Mouse (Mus musculus) layer of hippocampus, postnatal 10 days (tissue): Measurements from ENCODE around the gene Vnn3. TPM values are rescaled to one million over a fixed set of nuclear protein-coding genes. Genes with fewer than 3 reads are reported as not detected.
A peak's percentile ranks its signal among the peaks of the same experiment; 100 is the strongest.

ENCODE experiments used
- DNase-seq, 2 experiments: peaks; one replicate each; pipeline ENCODE4 v3.0.0; 2021; ENCODE audit warnings: low spot score in 2 of 2
- long read RNA-seq: library from polyadenylated mRNA; stranded (forward); transcript quantifications from one replicate; pipeline ENCODE4 v2.0.0, GENCODE M21; 2023
- total RNA-seq, 2 experiments: library from RNA; stranded (reverse); gene quantifications; 2 replicates each; pipeline ENCODE4 v1.2.3; 2021

Gene Vnn3
- total RNA-seq: under 1 TPM in 1 of 2 experiments, not detected in 1; 0.46 TPM
- long read RNA-seq: 0 reads

DNA sequence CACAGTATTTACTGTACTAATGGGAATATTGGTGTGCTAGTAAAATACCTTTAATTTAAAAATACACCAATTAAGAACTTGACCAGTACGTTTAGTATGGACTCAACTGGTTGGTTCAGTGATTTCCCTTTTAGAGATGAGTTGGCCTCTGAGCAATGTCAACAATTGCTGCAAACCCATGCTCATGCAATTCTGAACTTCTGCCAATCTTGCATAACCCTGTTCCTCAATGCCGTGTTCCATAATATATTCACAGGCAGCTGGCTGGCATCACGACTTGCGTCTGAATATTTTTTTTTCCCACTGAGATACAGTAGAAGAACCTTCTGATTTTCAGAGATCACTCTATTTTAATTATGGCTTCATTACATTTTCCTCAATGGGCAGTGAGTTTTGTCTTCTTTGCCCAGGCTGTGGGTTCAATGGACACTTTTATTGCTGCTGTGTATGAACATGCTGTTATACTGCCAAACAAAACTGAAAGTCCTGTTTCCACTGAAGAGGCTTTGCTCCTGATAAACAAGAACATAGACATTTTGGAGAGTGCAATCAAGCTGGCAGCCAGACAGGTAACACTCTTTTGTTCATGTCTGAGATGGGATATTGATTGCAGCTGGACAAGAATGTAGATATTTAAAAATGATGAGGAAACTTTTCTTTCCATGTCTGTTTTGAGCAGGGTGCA, at the start of gene Vnn3:
Gene Vnn3 (plus strand): TSS at position 235 of the 685 bp plus-strand sequence.
- DNase-seq: no peak

DNA sequence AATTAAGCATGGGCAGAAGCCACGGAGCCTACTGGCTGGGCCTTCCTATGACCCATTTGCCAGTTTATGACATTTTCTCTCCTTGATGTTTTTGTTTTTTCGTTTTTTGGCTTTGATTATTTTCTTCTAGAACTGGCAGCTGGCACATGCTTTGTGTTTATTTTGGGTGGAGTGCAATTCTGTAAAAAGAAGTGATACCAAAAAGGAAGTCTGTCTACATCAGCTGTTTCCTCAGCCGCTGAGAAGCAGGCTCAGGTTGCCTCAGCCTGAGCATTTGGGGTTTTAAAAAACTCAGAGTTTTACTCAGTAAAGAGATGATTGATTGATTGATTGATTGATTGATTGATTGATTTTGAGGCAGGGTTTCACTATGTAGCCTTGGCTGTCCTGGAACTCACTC, 48.4 kb upstream of the Vnn3 start:
- DNase-seq: no peak

DNA sequence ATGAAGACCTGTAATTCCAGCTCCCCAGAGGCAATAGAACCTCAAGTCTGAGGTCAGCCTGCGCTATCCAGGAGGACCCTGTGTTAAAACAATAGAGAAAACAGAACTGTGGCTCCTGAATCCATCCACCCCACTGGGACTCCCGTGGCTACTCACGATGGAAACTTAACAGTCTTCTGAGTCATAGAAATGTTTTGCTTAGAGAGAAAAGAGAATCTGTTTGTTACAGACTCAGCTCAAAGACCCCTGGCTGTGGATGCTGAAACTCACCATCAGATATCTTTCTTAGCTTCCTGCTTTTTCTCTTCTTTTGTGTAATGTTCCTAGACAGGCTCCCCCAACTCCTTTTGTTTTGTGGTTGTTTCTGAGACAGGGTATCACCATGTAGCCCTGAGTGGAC, 46.6 kb upstream of the Vnn3 start:
- DNase-seq: no peak

DNA sequence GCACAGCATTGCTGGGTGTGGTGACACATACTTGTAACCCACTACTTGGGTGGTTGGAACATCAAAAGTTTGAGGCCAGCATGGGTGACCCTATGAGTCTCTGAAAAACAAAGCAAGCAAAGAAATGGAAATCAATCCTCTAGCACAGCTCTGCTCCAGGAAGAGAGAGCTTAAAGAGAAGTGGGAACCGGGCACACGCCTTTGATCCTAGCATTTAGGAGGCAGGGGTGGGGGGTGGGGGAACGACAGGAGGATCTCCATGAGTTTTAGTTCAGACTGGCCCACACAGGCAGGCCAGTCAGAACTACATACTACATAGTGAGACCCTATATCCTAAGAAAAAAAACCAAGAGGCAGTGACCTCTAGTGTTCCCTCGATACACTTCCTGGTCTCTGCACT, 45.1 kb upstream of the Vnn3 start:
- no peak for DNase-seq

DNA sequence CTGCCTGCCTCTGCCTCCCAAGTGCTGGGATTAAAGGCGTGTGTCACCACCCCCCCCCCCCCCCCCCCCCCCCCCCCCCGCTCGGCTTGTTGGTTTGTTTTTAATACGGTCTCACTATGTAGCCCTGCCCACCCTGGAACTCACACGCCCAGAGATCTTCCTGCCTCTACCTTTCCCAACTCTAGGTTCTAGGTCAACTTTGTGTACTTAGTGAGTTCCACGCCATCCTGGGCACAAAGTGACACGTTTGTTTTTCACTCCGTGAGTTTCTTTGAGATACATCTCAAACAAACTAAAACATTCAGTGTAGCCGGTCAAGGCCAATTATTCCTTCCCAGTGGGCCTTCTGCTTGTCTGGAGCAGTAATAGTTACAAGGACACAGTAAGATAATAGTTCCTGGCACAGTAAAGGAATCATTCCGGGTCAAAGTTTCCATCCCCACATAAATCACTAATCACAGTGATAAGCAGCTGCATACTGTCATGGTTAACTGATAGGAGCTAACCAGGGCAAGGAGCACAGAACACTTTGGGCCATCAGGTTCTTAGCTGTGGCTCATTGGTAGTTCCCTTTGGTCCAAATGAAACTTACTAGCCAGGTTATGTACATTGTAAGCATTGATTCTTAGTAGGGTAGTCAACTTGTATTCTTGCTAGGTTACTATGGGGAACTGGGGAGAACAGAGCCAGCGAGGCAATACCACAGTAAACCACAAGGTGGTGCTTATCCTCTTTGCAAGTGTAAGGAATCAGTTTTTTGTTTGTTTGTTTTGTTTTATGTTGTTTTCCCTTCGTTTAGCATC, 39.4 kb upstream of the Vnn3 start:
- peak; percentile 85 to 86 for DNase-seq

DNA sequence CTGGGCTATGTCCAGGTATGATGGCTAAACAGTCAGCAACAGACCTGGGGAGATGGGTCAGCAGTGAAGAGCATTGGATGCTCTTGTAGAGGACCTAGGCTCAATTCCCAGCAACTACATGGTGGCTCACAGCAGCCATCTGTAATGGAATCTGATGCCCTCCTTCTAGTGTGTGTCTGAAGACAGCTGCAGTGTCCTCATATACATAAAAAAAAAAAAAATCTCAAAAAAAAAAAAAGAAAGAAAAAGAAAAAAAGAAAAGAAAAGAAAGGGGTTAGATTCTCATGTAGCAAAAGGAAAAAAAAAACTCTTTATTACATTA, 38.9 kb upstream of the Vnn3 start:
- no peak for DNase-seq

DNA sequence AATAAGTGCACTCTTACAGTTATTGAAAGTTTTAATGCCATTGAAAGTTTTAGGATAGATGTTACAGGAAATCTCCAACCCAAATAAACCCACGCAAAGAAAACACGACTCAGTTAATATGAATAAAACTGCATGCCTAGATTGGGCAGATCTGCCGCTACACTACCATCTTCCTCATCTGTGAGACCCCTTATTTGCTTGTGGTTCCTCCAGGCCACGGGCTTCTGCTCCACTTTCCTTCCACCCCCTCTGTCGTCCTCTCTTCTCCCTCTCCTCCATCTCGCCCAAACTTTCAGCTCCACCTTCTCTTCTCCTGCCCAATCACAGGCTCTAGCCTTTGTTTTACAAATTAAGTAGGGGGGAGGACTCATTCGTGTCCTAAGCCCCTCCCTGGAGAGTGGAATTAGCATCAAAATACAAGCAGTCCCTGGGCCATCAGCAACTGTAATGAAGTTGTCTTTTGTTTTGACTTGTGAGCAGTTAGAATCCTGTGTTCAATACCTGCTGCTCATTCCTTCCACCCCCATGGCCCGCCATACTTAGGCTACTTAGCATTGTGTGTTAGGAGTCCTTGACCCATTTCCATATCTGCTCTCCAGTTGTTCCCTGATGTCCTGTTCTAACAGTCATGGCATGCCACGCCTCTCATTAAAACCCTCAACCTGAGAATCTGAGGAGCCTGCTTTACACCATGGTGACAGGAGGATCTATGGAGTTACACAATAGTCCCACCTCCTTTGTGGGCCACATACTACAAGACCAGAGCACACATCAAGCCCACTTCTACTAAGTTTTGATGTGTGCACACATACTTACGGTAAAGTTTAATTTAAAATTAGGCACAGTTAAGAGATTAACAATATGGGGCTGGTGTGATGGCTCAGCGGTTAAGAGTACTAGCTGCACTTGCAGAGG, 38.2 kb upstream of the Vnn3 start:
- no peak for DNase-seq

DNA sequence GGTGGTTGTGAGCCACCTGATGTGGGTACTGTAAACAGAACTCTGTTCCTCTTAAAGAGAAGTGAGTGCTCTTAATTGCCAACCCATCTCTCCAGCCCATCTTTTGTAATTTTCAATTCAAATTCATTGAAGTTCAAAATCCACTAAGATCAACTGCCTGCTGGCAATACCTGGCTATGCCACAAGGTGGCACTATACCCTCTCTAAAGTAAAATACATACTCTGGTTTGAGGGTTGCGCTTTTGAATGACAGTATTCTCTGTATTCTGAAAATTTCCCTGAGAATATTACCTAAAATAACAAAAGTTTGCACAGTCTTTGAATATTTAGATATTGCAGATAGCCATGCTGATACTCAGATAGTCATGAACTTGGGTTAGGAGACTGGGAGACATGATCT, 36.1 kb upstream of the Vnn3 start:
- DNase-seq: peak; percentile 90 to 92

DNA sequence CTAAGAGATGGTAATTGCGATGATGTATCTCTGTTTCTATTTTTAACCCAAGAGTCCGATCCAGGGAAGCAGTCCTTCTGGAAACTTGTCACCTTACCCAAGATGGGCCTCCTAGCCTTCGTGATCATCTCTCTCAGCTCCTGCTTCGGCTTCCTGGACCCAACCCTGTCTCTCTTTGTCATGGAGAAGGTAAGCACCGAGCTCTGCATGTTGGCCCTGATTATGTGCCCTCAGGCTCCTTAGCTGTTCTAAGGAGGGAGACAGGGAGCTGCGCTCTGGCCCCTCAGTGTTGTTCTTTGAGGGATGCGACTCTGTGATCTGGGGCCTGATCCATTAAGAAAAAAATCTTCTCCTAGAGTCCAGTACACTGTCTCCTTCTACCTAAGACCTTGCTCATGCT, 35.0 kb upstream of the Vnn3 start:
- DNase-seq: no peak

DNA sequence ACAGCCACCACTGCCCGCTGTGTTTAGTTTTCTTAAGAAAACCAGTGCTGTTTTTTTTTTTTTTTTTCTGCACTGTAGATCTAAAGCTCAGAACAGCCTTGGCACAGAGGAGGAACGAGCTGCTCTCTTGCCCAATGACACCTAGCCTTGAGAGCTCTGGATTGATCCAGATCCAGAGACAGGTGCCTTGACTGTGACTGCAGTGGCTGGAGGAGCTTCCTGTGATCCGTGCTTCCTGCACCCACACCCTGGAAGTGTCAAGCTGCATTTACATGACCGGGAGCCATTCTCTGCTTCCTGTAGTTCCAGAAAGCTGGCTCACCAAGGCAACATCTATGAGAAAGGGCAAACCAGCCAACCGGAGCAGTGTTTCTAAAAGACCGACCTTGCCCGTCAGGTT, 24.7 kb upstream of the Vnn3 start:
- DNase-seq: no peak

DNA sequence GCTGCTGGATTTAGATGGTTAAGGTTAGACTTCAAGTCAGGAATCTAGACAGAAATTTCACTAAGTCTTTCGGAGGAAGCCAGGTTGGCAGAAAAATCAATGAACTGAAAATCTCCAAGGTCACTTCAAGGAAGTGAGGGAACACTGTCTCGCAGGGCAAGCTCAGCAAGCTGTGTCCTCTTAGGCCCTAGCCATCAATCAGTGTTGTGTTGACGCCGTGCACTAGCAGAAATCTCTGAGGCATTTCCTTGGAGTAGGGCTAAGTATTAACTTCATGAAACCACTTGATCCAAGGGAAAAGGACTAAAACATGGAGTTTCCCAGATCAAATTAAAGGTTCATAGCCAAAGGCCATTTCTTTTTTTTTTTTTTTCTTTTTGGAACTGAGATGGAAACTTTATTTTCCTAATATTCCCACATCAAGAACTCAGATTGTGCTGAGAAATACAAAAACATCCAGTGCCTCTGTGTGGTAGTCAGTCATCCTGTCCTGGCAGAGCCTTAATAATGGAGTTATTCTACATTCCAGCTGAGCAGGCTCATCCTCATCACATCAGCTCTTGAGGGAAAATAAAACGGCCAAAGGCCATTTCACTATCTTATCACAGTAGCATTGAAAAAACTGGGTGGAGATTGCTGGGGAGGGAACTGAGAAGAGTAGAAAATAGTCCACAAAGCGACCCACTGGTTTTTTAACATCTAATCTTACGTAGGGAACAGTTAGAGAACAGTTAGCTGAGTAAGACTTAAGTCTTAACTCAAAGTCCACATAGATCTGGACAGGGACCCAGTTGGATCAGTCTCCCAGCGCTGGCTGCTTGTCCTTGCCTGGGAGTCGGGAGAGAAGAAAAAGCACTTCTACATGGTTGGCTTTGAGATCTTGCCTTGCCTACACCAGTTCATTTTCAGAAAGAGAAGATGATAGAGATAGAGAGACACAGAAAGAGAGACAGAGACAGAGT, 15.0 kb upstream of the Vnn3 start:
- no peak for DNase-seq

DNA sequence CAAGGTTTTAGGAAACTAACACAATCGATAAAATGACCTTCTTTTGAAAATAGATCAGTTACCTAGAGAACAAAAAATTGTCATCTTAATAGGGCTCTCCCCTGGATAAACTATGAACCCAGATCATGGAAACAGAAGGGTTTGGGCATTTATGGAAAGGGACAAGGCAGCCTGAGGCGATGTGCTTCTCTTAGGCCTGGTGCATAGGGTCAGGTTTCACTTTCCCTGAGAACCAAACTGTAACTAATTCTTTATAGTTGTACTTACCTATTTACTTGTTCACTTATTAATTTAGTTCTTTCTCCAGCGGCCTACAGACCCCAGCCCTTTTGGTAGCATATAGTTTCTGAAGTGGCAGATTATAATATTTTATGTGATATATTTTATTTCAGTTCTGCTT, 14.1 kb upstream of the Vnn3 start:
- DNase-seq: no peak

DNA sequence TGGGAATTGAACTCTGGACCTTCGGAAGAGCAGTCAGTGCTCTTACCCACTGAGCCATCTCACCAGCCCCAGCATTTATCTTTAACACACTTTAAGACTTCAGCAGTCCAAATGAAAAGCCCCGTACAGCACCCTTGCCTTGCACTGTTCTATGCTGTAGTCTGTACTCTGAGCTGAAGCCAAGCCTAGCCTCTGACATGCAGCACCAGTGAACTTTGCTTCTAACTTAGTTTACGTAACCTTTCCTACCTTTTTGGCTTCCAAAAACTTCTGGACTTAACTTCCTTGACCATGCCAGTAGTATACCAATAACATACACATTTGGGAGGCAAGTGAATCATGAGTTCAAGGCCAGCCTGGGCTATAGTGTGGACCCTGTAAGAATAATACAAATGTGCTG, 12.4 kb upstream of the Vnn3 start:
- DNase-seq: no peak

DNA sequence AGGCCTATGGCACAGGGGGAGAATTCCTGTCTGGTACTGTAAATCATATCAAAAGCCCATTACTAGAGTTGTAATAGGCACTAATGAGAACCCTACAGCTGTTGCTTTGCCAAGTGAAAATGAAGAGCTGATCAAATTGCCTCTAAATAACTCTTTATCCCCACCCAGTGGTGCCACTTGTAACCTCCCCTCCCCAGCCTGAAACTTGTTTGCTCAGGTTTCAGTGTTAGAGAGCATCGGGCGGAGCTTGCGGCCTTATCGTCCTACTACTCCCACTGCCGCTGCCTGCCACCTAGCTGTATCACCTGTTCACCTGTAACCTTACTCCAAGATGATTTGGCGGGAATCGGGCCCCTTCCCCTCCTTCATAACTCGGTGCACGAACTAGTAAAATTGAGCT, 11.9 kb upstream of the Vnn3 start:
- DNase-seq: no peak

DNA sequence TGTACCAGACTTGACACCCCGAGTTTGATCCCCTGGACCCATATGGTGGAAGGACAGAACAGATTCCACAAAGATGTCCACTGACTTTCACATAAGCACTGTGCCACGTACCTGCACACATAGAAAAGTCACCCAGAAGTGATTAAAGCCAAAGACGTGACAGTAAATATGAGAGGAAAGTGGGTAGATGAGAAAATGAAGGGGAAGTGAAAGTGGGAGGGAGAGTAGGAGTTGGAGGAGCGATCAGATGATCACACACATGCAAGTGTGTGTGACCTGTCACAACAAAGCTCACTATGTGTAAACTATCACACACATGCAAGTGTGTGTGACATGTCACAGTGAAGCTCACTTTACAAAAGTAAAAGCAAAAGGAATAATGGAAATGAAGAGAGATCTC, 10.8 kb upstream of the Vnn3 start:
- DNase-seq: no peak

DNA sequence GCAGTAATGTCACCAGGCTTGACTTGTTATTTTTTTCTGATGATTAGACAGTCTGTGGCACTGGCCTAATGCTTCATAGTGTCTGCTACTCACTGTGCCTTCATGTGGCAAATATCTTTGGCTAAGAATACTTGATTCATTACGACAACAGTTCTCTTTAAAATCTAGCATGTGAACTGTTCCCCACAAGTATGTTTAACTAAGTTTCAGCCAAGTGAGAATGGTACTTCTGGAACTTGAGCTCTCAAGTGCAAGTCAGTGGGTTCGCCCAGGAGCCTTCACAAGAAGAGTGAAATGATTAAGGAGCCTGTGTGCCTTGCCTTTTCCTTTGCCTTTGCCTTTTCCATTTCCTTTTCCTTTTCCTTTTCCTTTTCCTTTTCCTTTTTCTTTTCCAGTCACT, 834 bp downstream of the Vnn3 start:
- no peak for DNase-seq

DNA sequence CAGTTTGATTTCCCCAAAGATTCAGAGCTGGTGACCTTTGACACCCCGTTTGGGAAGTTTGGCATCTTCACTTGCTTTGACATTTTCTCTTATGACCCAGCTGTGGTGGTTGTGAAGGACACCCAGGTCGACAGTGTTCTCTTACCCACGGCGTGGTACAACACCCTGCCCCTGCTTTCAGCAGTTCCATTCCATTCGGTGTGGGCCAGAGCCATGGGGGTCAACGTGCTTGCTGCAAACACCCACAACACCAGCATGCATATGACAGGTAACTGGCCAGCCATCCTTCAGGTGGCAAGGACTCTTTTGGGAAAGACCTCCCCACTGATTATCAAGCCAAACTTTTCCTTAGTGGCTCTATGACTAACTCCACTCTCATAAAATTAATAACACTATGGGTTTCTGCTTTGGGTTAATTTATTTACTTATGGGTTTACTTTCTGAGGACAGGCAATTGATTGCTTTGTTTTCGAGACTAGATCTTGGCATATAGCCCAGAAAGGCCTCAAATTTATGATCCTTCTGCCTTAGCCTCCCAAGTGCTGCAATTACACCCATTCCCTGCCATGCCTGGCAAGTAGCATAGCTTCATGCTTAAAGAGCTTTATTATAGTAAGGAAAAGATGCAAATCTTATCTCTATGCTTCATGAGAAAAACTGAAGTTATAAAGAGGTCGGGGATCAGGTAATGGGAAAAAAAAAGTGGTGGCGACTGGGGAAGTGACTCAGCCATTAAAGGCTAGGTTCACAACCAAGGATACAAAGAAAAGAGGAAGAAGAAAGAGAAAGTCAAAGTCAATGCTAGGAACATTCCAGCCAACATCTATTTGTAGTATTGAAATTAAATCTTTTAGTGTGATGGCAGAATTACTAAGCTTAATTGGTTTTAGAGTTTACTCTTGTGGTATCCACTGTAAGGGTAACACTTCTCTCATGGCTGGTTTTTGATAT, 13.4 kb downstream of the Vnn3 start:
- DNase-seq: no peak

DNA sequence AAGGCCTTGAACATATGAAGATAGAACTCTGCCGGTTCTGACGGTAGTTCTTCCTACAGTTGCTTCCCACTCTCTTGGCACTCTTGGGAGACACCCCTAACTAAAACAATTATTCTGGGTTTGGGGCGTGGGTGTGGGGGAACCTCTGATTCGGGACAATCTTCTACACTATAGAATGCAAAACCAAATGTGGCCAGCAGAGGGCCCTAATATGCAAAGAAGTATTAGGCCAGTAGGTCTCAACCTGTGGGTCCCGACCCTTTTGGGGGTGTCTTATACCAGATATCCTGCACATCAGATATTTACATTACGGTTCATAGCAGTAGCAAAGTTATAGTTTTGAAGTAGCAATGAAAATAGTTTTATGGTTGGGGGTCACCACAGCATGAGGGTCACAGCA, 29.4 kb downstream of the Vnn3 start:
- no peak for DNase-seq

DNA sequence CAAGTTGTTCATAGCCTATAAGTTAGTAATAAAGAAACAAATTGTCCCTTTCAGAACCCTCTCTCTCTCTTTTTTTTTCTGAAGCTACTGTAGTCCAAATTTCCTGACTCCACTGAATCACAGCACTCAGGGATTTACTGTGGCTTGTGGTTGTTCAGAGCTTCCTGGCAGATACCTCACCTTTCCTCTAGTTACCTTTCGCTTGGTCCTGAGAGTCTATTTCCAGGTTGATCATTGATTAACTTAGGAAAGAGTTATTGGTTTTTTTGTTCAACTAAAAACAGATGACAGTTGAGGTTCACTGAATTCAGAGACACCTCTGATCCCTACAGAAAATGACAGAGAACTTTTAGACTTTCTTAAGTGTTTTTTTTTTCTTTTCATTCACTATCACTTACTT, 33.6 kb downstream of the Vnn3 start:
- no peak for DNase-seq

DNA sequence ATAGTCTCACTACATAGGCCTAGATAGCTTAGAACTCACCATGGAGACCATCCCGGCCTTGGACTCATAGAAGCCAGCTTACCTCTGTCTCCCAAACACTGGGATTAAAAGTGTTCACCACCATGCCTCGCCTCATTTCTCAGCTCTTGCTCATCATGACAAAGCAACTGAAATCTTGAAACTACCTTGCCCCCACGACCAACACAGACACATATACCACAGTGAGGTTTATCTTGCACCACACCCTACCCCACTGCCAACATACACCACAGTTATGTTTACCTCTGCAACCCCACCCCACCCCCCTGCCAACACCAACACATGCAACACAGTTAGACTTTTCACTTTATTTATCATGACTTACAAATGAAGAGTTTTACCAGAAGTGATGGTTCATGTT, 34.8 kb downstream of the Vnn3 start:
- DNase-seq: no peak
